Mouse (Mus musculus) heart, postnatal 25 days (tissue): ENCODE measurements at regions not wholly inside any gene's neighbourhood (a gene's known extent, or its start where the extent isn't known, plus 50 kb on each side); places are given as distances from the start of the nearest gene placed in this dataset.

Experiments used
- DNase-seq: peaks from one replicate; pipeline ENCODE4 v3.0.0; 2022; ENCODE audit warnings: low spot score
- intact Hi-C: fragments of 180-260 bp; cut with DNase I; formaldehyde crosslinking; loops from one replicate; pipeline ENCODE4 v1.15.1; 2025

DNA sequence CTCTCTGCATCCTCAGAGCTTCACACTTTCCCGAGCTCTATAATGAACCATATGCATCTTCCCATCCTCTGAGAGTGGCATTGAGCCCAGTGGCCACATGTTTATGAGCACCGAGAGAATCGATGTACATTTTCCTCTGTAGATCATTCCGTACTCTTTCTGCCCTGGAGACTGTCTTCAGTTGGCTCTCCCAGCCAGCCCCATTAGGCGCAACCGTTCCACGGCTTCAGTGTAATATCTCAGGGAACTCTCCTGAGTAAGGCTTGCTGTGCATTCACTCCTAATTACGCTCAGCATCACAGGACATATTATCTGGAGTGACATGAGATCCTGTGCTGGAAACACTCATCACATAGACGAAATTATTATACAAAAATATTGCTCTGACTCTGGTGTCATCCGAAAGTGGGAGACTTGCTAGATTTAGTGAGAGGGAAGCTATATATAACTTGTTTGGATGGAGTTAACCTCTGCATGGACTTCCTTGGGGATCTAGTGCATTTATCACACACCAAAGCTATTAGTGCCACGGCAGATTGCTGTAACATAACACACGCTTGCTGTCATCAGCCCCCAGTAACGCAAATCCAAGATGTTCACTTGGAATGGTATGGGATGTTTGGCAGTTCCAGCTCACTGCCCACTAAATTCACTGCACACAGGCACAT lies 83.4 kb upstream of the Cxcl12 start:
- no peak for DNase-seq
- intact Hi-C loops: loop anchor here (5.0 kb wide), 1 partner anchor 82 kb away; the partner anchor contains the start of gene Cxcl12

DNA sequence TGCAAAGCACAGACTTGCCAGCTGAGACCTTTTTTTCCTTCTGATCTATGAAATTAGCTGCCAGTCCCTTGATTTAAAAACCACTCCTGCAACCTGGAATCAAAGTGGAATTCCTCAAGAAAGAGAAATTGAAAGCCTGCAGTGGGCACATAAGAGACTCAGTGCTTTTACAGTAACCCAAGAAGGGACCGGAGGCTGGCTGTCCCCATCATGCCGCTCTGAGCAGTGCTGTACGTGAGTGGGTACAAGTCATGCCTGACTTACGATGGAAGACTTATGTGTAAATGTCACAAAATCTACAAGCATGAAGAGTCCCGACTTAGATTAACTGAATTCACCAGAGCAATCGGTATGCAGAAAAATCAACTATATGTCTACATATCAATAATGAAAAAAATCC lies 73.6 kb upstream of the Cxcl12 start:
- DNase-seq: no peak
- intact Hi-C loops: no loop called here

DNA sequence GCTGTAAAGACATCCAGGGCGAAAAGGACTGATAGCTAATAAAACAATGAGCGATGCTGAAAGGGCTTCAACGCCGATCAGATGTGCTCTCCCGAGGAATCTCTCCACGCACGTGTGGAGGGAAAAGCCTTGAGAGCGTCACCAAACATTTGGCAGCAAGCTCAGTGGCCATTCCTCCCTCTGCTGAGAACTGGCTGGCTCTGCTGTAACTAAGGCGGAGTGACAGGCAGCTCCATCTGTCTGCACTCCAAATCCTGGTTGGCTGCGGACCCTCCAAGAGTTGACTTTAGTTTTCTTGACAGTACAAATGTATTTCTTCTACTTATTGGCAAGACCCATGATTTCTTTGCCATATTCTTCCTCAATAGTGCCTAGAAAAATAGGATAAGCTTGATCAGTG lies 68.5 kb upstream of the Cxcl12 start:
- intact Hi-C loops: no loop called here
- no peak for DNase-seq

DNA sequence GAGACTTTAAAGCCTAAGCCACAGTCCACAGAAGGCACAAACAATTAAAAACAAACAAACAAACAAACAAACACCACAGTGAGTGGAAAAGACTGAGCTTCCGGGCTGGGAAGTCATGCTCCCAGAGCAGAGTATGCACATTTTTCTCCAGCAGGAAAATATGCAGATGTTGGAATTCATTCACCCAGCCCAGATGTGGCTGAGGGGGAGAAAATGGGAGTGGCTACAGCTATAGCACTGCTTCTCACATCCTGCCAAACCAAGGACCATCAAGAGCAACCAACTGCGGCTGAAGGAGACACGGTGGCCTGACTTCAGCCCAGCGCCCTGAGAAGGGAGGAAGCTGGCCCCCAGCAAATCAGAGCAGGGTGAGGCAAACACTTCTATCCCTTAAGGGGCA lies 65.6 kb upstream of the Cxcl12 start:
- intact Hi-C loops: no loop called here
- no peak for DNase-seq

DNA sequence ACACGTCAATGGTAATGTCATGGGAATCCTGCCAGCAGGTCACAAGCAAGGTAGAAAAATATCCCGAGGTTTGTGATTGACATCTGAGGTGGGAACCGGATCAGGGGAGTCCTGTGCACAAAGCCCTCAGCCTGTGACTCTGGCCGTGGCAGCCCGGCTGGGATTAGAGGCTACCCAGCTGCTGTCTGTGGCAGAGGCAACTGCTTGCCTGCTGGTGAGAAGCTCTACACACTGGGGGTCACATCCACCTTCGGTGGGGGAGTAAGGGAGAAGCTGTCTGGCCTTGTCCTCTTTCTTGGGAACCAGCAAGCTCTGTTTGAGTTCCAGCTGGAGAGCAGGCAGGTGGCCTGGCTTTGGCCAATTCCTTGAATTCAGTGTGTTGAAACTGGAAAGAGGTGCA lies 64.3 kb upstream of the Cxcl12 start:
- intact Hi-C loops: no loop called here
- DNase-seq: no peak

DNA sequence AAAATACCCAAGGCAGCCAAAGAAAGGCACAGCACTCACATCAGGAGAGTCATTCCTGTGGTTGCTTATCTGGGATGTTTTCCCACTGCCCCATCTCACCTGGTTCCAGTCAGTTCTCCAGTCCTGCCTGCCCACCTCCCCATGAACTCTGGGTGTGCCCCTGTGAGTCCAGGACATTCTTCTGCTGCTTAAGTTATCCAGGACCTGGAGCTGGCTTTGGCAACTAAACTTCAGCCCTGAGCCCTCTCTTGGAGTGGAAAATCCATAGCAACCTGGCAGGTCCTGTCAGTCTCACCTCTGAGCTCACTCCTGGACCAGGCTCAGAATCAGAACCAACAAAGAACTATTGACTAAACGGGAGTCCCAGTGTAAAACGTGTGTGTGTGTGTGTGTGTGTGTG lies 63.9 kb upstream of the Cxcl12 start:
- DNase-seq: no peak
- intact Hi-C loops: no loop called here

DNA sequence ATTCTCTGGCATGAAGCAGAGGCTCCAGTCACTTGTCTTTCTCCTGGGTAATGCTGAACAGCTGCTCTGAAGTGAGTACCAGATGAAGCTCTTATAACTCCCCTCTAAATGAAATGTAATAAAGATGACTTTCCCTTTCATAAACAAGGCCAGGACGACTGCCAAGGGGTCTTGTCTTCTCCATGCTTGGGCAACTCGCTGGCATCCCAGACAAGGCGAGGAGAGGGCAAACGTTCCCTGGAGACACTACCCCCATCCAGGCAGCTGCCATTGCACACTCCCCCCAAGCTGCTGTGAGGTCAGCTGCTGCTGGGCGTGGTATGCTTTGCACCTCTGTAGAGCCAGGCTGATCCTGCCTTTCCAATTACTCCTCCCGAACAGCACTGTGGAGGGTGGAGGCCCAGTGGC lies 63.1 kb upstream of the Cxcl12 start:
- peak; percentile 6 for DNase-seq
- intact Hi-C loops: no loop called here

DNA sequence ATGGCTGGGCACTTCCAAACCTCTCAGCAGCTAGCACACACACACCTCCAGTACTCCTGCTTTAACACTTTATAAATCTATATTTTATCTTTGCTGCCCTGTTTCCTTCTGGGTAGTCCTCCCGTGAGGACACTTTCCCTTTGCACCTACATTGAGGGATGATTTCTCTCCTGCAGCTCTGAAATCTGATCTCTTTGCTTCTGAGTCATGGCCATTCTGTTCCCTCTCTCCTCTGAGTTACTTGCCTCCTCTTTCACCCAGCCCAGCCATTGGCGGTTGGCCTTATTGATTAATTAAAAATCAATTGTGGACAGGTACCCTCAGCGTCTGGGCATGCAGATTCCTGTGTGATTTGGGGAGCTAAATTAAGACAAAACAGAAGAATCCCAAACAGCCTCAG lies 58.0 kb upstream of the Cxcl12 start:
- intact Hi-C loops: no loop called here

DNA sequence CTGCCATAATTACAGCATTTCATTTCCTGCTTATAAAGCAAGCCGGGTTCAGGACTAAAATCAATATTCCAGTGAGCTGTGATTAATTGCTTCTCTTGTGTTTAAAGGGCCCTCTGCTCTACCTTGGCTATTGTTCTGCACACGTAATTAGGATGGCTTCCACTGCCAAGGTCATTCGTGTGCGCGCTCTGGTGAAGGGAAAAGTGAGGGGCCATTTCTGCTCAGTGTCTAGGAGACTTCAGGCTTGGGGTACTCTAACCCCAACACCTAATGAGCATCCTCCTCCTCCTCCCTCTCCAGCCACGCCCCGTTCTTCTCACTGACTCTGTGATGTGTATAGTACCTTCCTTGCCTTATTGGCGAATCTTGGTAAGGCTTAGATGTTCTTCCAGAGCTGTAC lies 53.5 kb upstream of the Cxcl12 start:
- no peak for DNase-seq
- intact Hi-C loops: no loop called here

More for the DNA sequence above, 58.0 kb upstream of the Cxcl12 start:
- DNase-seq: no peak

DNA sequence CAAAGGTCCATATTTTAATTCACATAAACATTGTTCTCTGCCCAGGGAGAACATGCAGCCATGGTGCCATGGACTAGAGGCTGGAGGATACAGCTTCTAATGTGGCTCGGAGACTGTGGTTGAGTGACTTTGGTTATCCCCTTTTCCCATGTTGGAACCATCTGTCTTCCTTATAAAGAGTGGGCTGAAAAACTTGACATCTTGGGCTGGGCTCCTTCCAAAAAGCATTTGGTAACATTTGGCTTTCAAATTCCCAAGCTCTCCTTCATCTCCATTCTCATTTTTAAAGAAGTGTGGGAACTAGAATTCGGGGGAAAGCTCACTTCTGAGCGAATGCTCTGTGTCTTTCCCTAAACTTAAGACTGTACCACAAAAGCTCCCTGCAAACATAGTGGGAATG lies 50.3 kb upstream of the Cxcl12 start:
- intact Hi-C loops: no loop called here
- no peak for DNase-seq
